ENCODE assay signal across 8 mouse cellular contexts in genomic region chrX:12873230-12873629, GRCm38 (mm10).
DNase-seq lines count a peak whose midpoint lies in the region; ATAC-seq and TF ChIP-seq lines count a peak whose summit lies in the region.

No protein-coding gene starts in this region.

- H3K9me3 ChIP-seq in liver, embryonic 15.5 days (replicated peaks), result no peaks in the 10 kb centered on the region

- no peak for TF ChIP-seq POLR2A in cerebellum, adult 2 months (IDR thresholded peaks at IDR 0.05; ENCODE audit: borderline replicate concordance, insufficient read depth, low read length)
- no peak for TF ChIP-seq POLR2A in thymus, adult 2 months (IDR thresholded peaks at IDR 0.05; ENCODE audit: control insufficient read depth, extremely low read depth, insufficient read depth, low read length, poor library complexity)

- no peak for ATAC-seq in liver, embryonic 15.5 days (ENCODE audit: insufficient read depth)

- peak overlapping the region; percentile 83 for H3K4me3 ChIP-seq in cerebellum, adult 2 months (replicated peaks; ENCODE audit: insufficient read depth, low read depth, low read length)
- peak overlapping the region; percentile 45; the same call in 1 of the 2 replicates for H3K4me3 ChIP-seq in thymus, adult 2 months (ENCODE audit: control insufficient read depth, insufficient read depth, low read length)
- H3K4me3 ChIP-seq in liver, embryonic 15.5 days (replicated peaks), result peak overlapping the region; percentile 29

- no peak for DNase-seq in cerebellum, adult 2 months
- DNase-seq in cerebellum, postnatal 10 days, result no peak
- DNase-seq in thymus, adult 2 months, result no peak
- DNase-seq in thymus, postnatal 0 days (ENCODE audit: low spot score), result no peak
- no peak for DNase-seq in urinary bladder, postnatal 10 days (ENCODE audit: low spot score)
- no peak for DNase-seq in spleen, postnatal 10 days (ENCODE audit: low spot score in 2 of 2)
- DNase-seq in spleen, postnatal 36 days (ENCODE audit: low spot score in 2 of 2), result no peak

- WGBS in cerebellum, adult 2 months, result 16% methylated on average over 6 of the region's 6 CpGs
- WGBS in thymus, adult 2 months, result 58% methylated on average over 6 of the region's 6 CpGs
- 43% methylated on average over 6 of the region's 6 CpGs for WGBS in liver, embryonic 15.5 days (ENCODE audit: insufficient replicate concordance)

- no peaks in the 10 kb centered on the region for H3K4me1 ChIP-seq in cerebellum, adult 2 months (ENCODE audit: control insufficient read depth, insufficient read depth, low read length)
- no peaks in the 10 kb centered on the region for H3K4me1 ChIP-seq in thymus, adult 2 months (replicated peaks; ENCODE audit: control insufficient read depth, insufficient read depth, low read length)
- H3K4me1 ChIP-seq in liver, embryonic 15.5 days (replicated peaks), result no peaks in the 10 kb centered on the region

- H3K27ac ChIP-seq in cerebellum, adult 2 months (ENCODE audit: insufficient read depth, low read length), result peak overlapping the region; percentile 24; the same call in 1 of the 2 replicates
- H3K27ac ChIP-seq in thymus, adult 2 months (ENCODE audit: control insufficient read depth, insufficient read depth, low read length), result no peak overlapping the region
- H3K27ac ChIP-seq in liver, embryonic 15.5 days (replicated peaks), result no peak overlapping the region

- H3K27me3 ChIP-seq in cerebellum, adult 2 months (ENCODE audit: control insufficient read depth, insufficient read depth, low read length), result no peaks in the 10 kb centered on the region
- H3K27me3 ChIP-seq in thymus, adult 2 months (ENCODE audit: control insufficient read depth, insufficient read depth, low read length), result no peaks in the 10 kb centered on the region
- no peaks in the 10 kb centered on the region for H3K27me3 ChIP-seq in liver, embryonic 15.5 days

- H3K36me3 ChIP-seq in thymus, adult 2 months (ENCODE audit: control insufficient read depth, insufficient read depth, low read length), result no peaks in the 10 kb centered on the region
- H3K36me3 ChIP-seq in liver, embryonic 15.5 days (replicated peaks), result no peaks in the 10 kb centered on the region

- TF ChIP-seq CTCF in cerebellum, adult 2 months (IDR thresholded peaks at IDR 0.05; ENCODE audit: borderline replicate concordance, insufficient read depth, low read depth, low read length), result no peak
- no peak for TF ChIP-seq CTCF in thymus, adult 2 months (IDR thresholded peaks at IDR 0.05; ENCODE audit: borderline replicate concordance, control insufficient read depth, extremely low read depth, insufficient read depth, low read length, poor library complexity)

- no peak overlapping the region for H3K9ac ChIP-seq in liver, embryonic 15.5 days

- peak overlapping the region; percentile 50 for H3K4me2 ChIP-seq in liver, embryonic 15.5 days

Comparison
In these comparisons a context has a peak if more than half of its experiments do, and no peak if none do; other contexts are left out.
1. H3K4me3 ChIP-seq: peak in every context shown above with its lines; median percentile 83 in cerebellum, adult 2 months; 45 in thymus, adult 2 months; 29 in liver, embryonic 15.5 days.